Mouse (Mus musculus) erythroblast, embryonic 14.5 days (primary cell): Measurements from ENCODE around the gene Rbpjl.

Source experiments
- GATA1 ChIP-seq: IDR thresholded peaks from 2 replicates; pipeline ENCODE4 v1.6.1; 2012; ENCODE audit warnings: low read length, inconsistent platforms, mixed read lengths
- TAL1 ChIP-seq: IDR thresholded peaks from 3 replicates; pipeline ENCODE4 v1.6.1; 2012; ENCODE audit warnings: low read length, inconsistent platforms, mixed read lengths

GRCm38 (mm10) chr2:164422675-164423393 is 19.9 kb downstream of the Rbpjl start:
- TF ChIP-seq GATA1, result no peak
- TF ChIP-seq TAL1, result no peak
